In genomic region chr6:83928225-83928624, GRCm38 (mm10) we compare ENCODE assay signal across 16 mouse cellular contexts.
A peak's percentile ranks its signal among the peaks of the same experiment; 100 is the strongest.
DNase-seq lines count a peak whose midpoint lies in the region; ATAC-seq and TF ChIP-seq lines count a peak whose summit lies in the region.
"Had no signal": no experiment of that assay in that cellular context is flagged by ENCODE, and none has a peak within 500 bp of the region (broad histone marks: within the 10 kb centered on the region; RNA-seq: fewer than 3 reads in every experiment).

No protein-coding gene starts in this region.

- no peak overlapping the region for H3K9ac ChIP-seq in heart, postnatal 0 days (replicated peaks; ENCODE audit: low read depth, low read length)
- no peak overlapping the region for H3K9ac ChIP-seq in heart, adult 2 months (ENCODE audit: low read depth, low read length)
- no peak overlapping the region for H3K9ac ChIP-seq in hindbrain, postnatal 0 days (replicated peaks; ENCODE audit: low read length)
- H3K9ac ChIP-seq: embryonic facial prominence, embryonic 15.5 days; forebrain, embryonic 13.5 days; heart, embryonic 12.5 days; hindbrain, embryonic 12.5 days; limb, embryonic 15.5 days had no signal

- H3K4me2 ChIP-seq in heart, postnatal 0 days (ENCODE audit: low read depth, low read length): no peak overlapping the region
- H3K4me2 ChIP-seq in hindbrain, postnatal 0 days (ENCODE audit: low read depth, low read length): no peak overlapping the region
- H3K4me2 ChIP-seq: embryonic facial prominence, embryonic 15.5 days; forebrain, embryonic 13.5 days; heart, embryonic 12.5 days; hindbrain, embryonic 12.5 days; limb, embryonic 15.5 days had no signal

- no peaks in the 10 kb centered on the region for H3K4me1 ChIP-seq in heart, postnatal 0 days (ENCODE audit: control insufficient read depth, insufficient read depth)
- no peaks in the 10 kb centered on the region; the same call in none of the 2 replicates for H3K4me1 ChIP-seq in heart, adult 2 months (ENCODE audit: control insufficient read depth, insufficient read depth, low read length)
- H3K4me1 ChIP-seq in lung, adult 2 months (ENCODE audit: control insufficient read depth, insufficient read depth, low read length): peaks cover 2% of the 10 kb centered on the region; the same call in 1 of the 2 replicates
- H3K4me1 ChIP-seq in hindbrain, postnatal 0 days (ENCODE audit: insufficient read depth, low read length): no peaks in the 10 kb centered on the region
- H3K4me1 ChIP-seq: embryonic facial prominence, embryonic 15.5 days; heart, embryonic 12.5 days; hindbrain, embryonic 12.5 days; limb, embryonic 15.5 days had no signal

- DNase-seq in heart, postnatal 0 days (ENCODE audit: low spot score): peak; percentile 30
- no peak for DNase-seq in heart, adult 2 months
- peak; percentile 12 for DNase-seq in lung, postnatal 14 days
- DNase-seq in lung, adult 2 months: no peak
- DNase-seq in embryo, embryonic 10.5 days (ENCODE audit: low spot score): peak; percentile 34
- no peak for DNase-seq in hindbrain, postnatal 0 days (ENCODE audit: low spot score)
- no peak for DNase-seq in liver
- DNase-seq: cerebellum, adult 8-10 months; gastrocnemius, postnatal 14 days; layer of hippocampus, postnatal 36 days had no signal

- no peaks in the 10 kb centered on the region for H3K27me3 ChIP-seq in heart, postnatal 0 days (ENCODE audit: control insufficient read depth, insufficient read depth, low read length)
- H3K27me3 ChIP-seq in heart, adult 2 months (ENCODE audit: control insufficient read depth, insufficient read depth, low read length): no peaks in the 10 kb centered on the region
- no peaks in the 10 kb centered on the region for H3K27me3 ChIP-seq in hindbrain, postnatal 0 days (ENCODE audit: insufficient read depth, low read length)
- H3K27me3 ChIP-seq: CH12.LX; embryonic facial prominence, embryonic 15.5 days; forebrain, embryonic 13.5 days; heart, embryonic 12.5 days; hindbrain, embryonic 12.5 days; limb, embryonic 15.5 days had no signal

- no peak for TF ChIP-seq POLR2A in heart, adult 2 months (IDR thresholded peaks at IDR 0.05; ENCODE audit: insufficient read depth, low read depth, low read length)
- no peak for TF ChIP-seq POLR2A in lung, adult 2 months (IDR thresholded peaks at IDR 0.05; ENCODE audit: borderline replicate concordance, extremely low read depth, low read depth, low read length)

- no peak for ATAC-seq in heart, postnatal 0 days (ENCODE audit: insufficient read depth, low read depth)
- no peak for ATAC-seq in hindbrain, postnatal 0 days
- ATAC-seq: forebrain, embryonic 13.5 days had no signal

- H3K36me3 ChIP-seq in heart, postnatal 0 days (replicated peaks; ENCODE audit: control insufficient read depth, insufficient read depth, low read length): peaks cover 19% of the 10 kb centered on the region
- peaks cover 21% of the 10 kb centered on the region for H3K36me3 ChIP-seq in heart, adult 2 months (ENCODE audit: control insufficient read depth, insufficient read depth, low read length)
- no peaks in the 10 kb centered on the region for H3K36me3 ChIP-seq in hindbrain, postnatal 0 days (ENCODE audit: insufficient read depth, low read length)

- no peak overlapping the region for H3K27ac ChIP-seq in heart, postnatal 0 days (ENCODE audit: low read depth)
- no peak overlapping the region for H3K27ac ChIP-seq in heart, adult 2 months
- no peak overlapping the region for H3K27ac ChIP-seq in hindbrain, postnatal 0 days
- H3K27ac ChIP-seq: embryonic facial prominence, embryonic 15.5 days; forebrain, embryonic 13.5 days; hindbrain, embryonic 12.5 days; limb, embryonic 15.5 days had no signal

- TF ChIP-seq CTCF in heart, postnatal 0 days (IDR thresholded peaks at IDR 0.05; ENCODE audit: low read depth): no peak
- TF ChIP-seq CTCF in heart, adult 2 months (IDR thresholded peaks at IDR 0.05): no peak
- no peak for TF ChIP-seq CTCF in lung, adult 2 months (IDR thresholded peaks at IDR 0.05; ENCODE audit: insufficient read depth, low read length)
- no peak for TF ChIP-seq CTCF in hindbrain, postnatal 0 days (IDR thresholded peaks at IDR 0.05; ENCODE audit: low read depth)

- no peak overlapping the region for H3K4me3 ChIP-seq in heart, postnatal 0 days (ENCODE audit: low read depth, low read length)
- H3K4me3 ChIP-seq in heart, adult 2 months: no peak overlapping the region
- H3K4me3 ChIP-seq in lung, adult 2 months (replicated peaks; ENCODE audit: extremely low read depth, low read depth, low read length): no peak overlapping the region
- no peak overlapping the region for H3K4me3 ChIP-seq in hindbrain, postnatal 0 days (ENCODE audit: low read length)
- H3K4me3 ChIP-seq: embryonic facial prominence, embryonic 15.5 days; forebrain, embryonic 13.5 days; heart, embryonic 12.5 days; hindbrain, embryonic 12.5 days; limb, embryonic 15.5 days had no signal

- 54% methylated on average over 2 of the region's 2 CpGs for WGBS in heart, postnatal 0 days
- WGBS in heart, adult 2 months: 55% methylated on average over 2 of the region's 2 CpGs
- 60% methylated on average over 2 of the region's 2 CpGs for WGBS in lung, adult 2 months
- WGBS in hindbrain, postnatal 0 days: 77% methylated on average over 2 of the region's 2 CpGs

- peaks cover 3% of the 10 kb centered on the region; the same call in 1 of the 2 replicates for H3K79me2 ChIP-seq in heart, adult 2 months (replicated peaks; ENCODE audit: control insufficient read depth, insufficient read depth, low read length)

- intact Hi-C loops in heart, adult 2 months (cut with DNase I): no loop called here

- no peak for TF ChIP-seq EP300 in heart, postnatal 0 days (IDR thresholded peaks at IDR 0.05; ENCODE audit: low read depth)
- TF ChIP-seq EP300 in heart, adult 2 months (IDR thresholded peaks at IDR 0.05; ENCODE audit: insufficient read depth, low read depth, low read length): no peak

- no peaks in the 10 kb centered on the region for H3K9me3 ChIP-seq in heart, postnatal 0 days (replicated peaks; ENCODE audit: control insufficient read depth, low read length)
- no peaks in the 10 kb centered on the region for H3K9me3 ChIP-seq in hindbrain, postnatal 0 days (ENCODE audit: low read length)
- H3K9me3 ChIP-seq: embryonic facial prominence, embryonic 15.5 days; forebrain, embryonic 13.5 days; heart, embryonic 12.5 days; hindbrain, embryonic 12.5 days; limb, embryonic 15.5 days had no signal

Comparison
In these comparisons a context has a peak if more than half of its experiments do, and no peak if none do; other contexts are left out.
1. DNase-seq: peak in heart, postnatal 0 days (single experiment), lung, postnatal 14 days (single experiment) and embryo, embryonic 10.5 days (single experiment); none in heart, adult 2 months (0 of 2), lung, adult 2 months (single experiment), hindbrain, postnatal 0 days (single experiment) and liver (single experiment).